Mouse (Mus musculus): Measurements from ENCODE around the gene Col26a1. TPM values are rescaled to one million over a fixed set of nuclear protein-coding genes. Genes with fewer than 3 reads are reported as not detected.

The Col26a1 gene
- total RNA-seq, 2 experiments from 2014 or later = 0.60 TPM; not detected in 1

DNA sequence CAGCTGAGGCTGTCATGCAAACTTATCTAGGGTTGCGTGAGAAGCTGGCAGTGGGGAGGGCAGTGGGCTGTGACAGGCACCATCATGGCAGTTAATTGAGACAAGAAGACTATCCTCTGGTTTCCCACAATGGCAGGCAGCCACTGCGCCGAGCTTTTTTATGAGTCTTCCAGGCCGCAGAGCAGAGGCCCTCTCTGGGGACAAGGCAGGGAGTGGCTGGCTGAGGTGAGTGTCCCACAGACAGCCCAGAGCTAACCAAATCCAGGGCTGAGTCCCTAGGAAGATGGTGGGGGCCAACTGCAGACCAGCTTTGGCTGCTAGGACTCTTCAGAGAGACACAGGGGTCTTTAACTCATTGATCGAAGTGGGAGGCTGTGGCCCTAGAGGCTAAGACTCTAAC, 186.5 kb downstream of the Col26a1 start:
- DNase-seq (ENCODE audit: low spot score in 2 of 2) = no peak

DNA sequence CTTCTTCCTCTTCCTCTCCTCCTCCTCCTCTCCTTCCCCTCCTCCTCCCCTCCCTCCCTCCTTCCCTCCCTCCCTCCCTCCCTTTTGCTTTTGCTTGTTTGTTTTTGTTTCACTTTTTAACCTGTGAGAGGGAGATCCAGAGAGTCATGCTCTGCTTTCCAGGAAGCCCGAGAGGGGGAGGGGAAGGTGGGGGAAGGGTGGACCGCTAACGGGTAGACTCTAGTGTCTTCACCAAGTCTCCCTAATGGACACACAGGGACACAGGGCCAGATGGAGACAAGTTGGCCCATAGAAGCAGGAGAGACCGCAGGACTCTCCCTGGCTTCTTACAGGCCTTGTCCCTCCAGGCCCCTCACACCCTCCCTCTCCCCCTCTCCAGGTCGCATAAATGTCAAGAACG, 188.0 kb downstream of the Col26a1 start:
- DNase-seq (ENCODE audit: low spot score in 2 of 2) = no peak

DNA sequence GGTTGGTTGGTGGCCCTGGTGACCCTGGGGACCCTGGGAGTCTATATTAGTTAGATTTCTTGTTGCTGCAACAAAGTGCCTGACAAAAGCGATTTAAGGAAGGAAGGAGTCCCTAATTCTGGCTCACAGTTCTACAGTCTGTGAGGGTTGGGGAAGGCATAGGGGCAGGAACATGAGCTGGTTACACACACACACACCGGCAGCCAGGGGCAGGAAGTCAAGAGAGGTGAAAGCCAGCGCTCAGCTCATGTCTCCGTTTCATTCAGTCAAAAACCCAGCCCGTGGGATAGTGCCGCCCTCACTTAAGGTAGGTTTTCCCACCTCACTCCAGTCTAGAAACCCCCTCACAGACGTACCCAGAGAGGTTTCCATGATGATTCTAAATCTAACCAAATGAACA, 189.6 kb downstream of the Col26a1 start:
- DNase-seq (ENCODE audit: low spot score in 2 of 2) = no peak

DNA sequence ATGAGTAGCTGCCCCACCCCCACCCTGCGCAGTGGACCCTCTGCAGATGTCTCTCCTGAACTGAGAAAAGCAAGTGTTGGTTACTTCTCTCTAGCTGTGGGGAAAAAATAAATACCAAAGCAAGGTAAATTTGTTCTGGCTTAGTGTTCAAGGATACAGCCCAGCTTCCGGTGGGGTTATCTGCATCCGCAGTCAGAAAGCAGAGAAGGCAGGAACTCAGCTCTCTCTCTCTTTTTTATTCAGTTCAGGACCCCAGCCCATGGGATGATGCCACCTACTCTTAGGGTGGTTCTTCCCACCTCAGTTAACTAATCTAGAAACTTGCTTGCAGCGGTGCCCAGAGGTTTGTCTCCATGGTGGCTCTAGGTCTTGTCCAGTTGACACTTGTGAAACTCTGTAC, 190.2 kb downstream of the Col26a1 start, which contains the start of gene Myl10:
Myl10 (plus strand) TSS at position 363 of the 400 bp plus-strand sequence.
- no peak for DNase-seq (ENCODE audit: low spot score in 2 of 2)

Other genes with a start within 250 kb of the Col26a1 start
- not detected for gene Myl10, start 190.1 kb downstream of the Col26a1 start, total RNA-seq (2021)
- gene Ift22, start 24.9 kb upstream of the Col26a1 start, total RNA-seq (2021) = 10 to 100 TPM; 26.0 to 34.6 TPM
- 100 to 1,000 TPM; 184 to 185 TPM for gene Fis1, start 70.1 kb upstream of the Col26a1 start, total RNA-seq (2021)
- gene Cldn15, start 83.4 kb upstream of the Col26a1 start, total RNA-seq (2021) = 10 to 100 TPM; 12.7 TPM
- gene Plod3, start 103.8 kb upstream of the Col26a1 start, total RNA-seq (2021) = 10 to 100 TPM; 68.7 to 72.3 TPM
- gene Znhit1, start 104.8 kb upstream of the Col26a1 start, total RNA-seq (2021) = 10 to 100 TPM; 87.2 to 93.5 TPM
- 10 to 100 TPM; 12.8 to 15.6 TPM for gene Vgf, start 143.2 kb upstream of the Col26a1 start, total RNA-seq (2021)
- gene Ap1s1, start 162.9 kb upstream of the Col26a1 start, total RNA-seq (2021) = 10 to 100 TPM; 90.6 to 96.8 TPM
- 10 to 100 TPM in 1 of 2 experiments, 1 to 10 TPM in 1; 3.3 to 17.1 TPM for gene Serpine1, start 189.1 kb upstream of the Col26a1 start, total RNA-seq (2021)
- 10 to 100 TPM; 39.1 to 42.2 TPM for gene Trim56, start 233.0 kb upstream of the Col26a1 start, total RNA-seq (2021)

Measured in adrenal gland, adult 18-20 months (tissue).